Mouse (Mus musculus) kidney, embryonic 16.5 days (tissue): Measurements from ENCODE around the gene Supt6. TPM values are rescaled to one million over a fixed set of nuclear protein-coding genes. Genes with fewer than 3 reads are reported as not detected.

Experiments
- ATAC-seq: fragments of 200-750 bp; cut with Nextera tagmentation; 2 replicates; pipeline ENCODE4 v1.8.0; 2017; ENCODE audit warnings: moderate TSS enrichment; ENCODE audit not compliant: low FRiP score, low TSS enrichment
- H3K27ac ChIP-seq: fragments of 300-500 bp; sonication (generic); 2 replicates; pipeline ENCODE4 v1.5.1; 2014; ENCODE audit warnings: low read length
- H3K27me3 ChIP-seq: fragments of 300-500 bp; sonication (generic); 2 replicates; pipeline ENCODE4 v1.6.1; 2014; ENCODE audit warnings: low read length, control low read depth, mixed read lengths; ENCODE audit not compliant: insufficient read depth
- H3K36me3 ChIP-seq: fragments of 300-500 bp; sonication (generic); 2 replicates; pipeline ENCODE4 v1.6.1; 2014; ENCODE audit warnings: low read length, control low read depth, mixed read lengths; ENCODE audit not compliant: insufficient read depth
- H3K4me1 ChIP-seq: fragments of 300-500 bp; sonication (generic); 2 replicates; pipeline ENCODE4 v1.6.1; 2014; ENCODE audit warnings: low read length, control low read depth, mixed read lengths; ENCODE audit not compliant: insufficient read depth
- H3K4me2 ChIP-seq: fragments of 300-500 bp; sonication (generic); replicated peaks from 2 replicates; pipeline ENCODE4 v1.6.1; 2014; ENCODE audit warnings: low read depth, low read length
- H3K4me3 ChIP-seq: fragments of 300-500 bp; sonication (generic); 2 replicates; pipeline ENCODE4 v1.5.1; 2014; ENCODE audit warnings: mild to moderate bottlenecking, low read length
- H3K9ac ChIP-seq: fragments of 300-500 bp; sonication (generic); replicated peaks from 2 replicates; pipeline ENCODE4 v1.6.1; 2014; ENCODE audit warnings: low read length
- H3K9me3 ChIP-seq: fragments of 300-500 bp; sonication (generic); 2 replicates; pipeline ENCODE4 v1.6.1; 2016; ENCODE audit warnings: low read length, control low read depth
- WGBS: fragments of 180-500 bp; shearing (Covaris S2); extraction: QIAGEN DNeasy Blood & Tissue Kit; methylation state at CpG from one replicate; pipeline ENCODE4 v1.1.7; 2014; 5-methylcytosine and 5-hydroxymethylcytosine counted together
- polyA plus RNA-seq: library from polyadenylated mRNA; unstranded; fragments of >200 nt; fragmentation: Nextera tagmentation; extraction: Ambion mirVana; gene quantifications from 2 replicates; pipeline ENCODE4 v1.2.1, GENCODE M21; 2015

Supt6 gene
- polyA plus RNA-seq, 1 experiment from 2014 or later = 31.5 TPM

DNA sequence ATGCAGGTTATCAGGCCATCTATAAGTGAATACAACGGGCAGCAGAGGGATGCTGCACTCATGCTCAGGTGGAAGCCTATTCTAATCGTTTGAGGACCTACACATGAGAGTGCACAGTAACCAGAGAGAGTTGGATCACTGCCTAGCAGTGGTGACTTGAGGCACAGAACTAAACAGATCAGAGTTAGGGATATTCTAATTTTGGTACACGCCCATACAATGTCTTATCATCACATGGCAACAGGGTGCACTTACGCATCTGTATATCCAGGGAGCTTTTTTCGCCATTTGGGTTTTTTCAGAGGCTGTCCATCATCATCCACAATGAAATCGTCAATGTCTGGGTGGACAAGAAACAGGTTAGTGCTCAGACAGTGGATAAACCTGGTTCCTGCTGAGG, 14.3 kb downstream of the Supt6 start:
- Histone ChIP-seq H3K36me3 (peaks cover 69% of the 10 kb centered on the region), H3K27me3 (no peaks in the 10 kb centered on the region), H3K27ac (no peak overlapping the region), H3K4me3 (no peak overlapping the region), H3K9ac (no peak overlapping the region), H3K4me1 (no peaks in the 10 kb centered on the region), H3K9me3 (no peaks in the 10 kb centered on the region), H3K4me2 (no peak overlapping the region)
- ATAC-seq = no peak
- WGBS = 92% methylated on average over 6 of the region's 6 CpGs

DNA sequence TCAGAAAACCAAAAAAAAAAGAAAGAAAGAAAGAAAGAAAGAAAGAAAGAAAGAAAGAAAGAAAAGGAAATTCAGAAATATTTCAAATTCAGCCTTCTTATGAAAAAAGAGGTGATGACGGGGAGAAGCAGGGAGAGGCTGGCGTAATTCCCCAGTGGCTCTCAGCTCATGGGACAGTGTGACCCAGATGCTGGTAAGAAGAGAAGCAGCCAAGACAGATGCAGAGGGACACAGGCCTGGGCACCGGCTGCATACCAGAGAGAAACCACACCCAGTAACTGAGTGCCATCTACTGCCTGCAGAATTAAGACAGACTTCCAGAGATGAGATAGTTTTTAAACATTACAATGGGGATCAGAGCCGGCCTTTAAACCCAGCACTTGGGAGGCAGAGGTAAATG, 22.2 kb downstream of the Supt6 start:
- WGBS = 97% methylated on average over 4 of the region's 4 CpGs
- no peak overlapping the region for H3K27ac ChIP-seq
- H3K4me2 ChIP-seq = no peak overlapping the region
- no peak overlapping the region for H3K9ac ChIP-seq
- no peaks in the 10 kb centered on the region for H3K9me3 ChIP-seq
- no peaks in the 10 kb centered on the region for H3K27me3 ChIP-seq
- no peak overlapping the region for H3K4me3 ChIP-seq
- H3K4me1 ChIP-seq = no peaks in the 10 kb centered on the region
- peaks cover 90% of the 10 kb centered on the region for H3K36me3 ChIP-seq
- ATAC-seq = no peak

DNA sequence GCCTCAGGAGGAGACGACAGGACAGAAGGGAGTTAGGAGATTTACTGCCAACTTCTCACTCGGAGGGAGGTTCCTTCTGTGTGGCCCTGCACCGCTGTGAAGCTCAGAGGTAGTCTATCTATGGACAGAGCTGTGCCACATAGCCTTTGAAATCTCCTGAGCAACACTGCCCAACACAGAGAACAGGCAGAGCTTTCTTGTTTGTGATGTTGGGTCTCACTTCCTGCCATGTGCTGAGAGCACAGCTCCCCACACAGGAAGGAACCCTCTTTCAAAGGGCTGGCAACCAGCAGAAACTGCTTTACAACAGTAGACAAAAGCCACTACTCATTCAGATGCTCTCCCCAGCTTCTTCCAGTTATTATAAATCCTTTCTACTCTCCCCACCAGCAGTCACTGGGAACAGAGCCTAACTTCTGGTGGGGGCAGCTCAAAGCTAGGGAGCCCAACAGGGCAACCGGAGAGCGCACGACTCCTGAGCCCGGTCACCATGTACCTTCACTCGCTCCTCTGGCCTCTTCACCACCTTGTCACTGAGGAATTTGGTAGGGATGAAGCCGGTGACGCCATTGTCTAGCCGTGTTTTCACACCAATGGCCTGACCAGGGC, 30.0 kb downstream of the Supt6 start:
- H3K36me3 ChIP-seq = peaks cover 87% of the 10 kb centered on the region
- H3K4me1 ChIP-seq = no peaks in the 10 kb centered on the region
- H3K27me3 ChIP-seq = no peaks in the 10 kb centered on the region
- no peak overlapping the region for H3K4me2 ChIP-seq
- no peak overlapping the region for H3K9ac ChIP-seq
- H3K27ac ChIP-seq = no peak overlapping the region
- H3K9me3 ChIP-seq = no peaks in the 10 kb centered on the region
- H3K4me3 ChIP-seq = no peak overlapping the region
- no peak for ATAC-seq
- WGBS = 84% methylated on average over 11 of the region's 11 CpGs

DNA sequence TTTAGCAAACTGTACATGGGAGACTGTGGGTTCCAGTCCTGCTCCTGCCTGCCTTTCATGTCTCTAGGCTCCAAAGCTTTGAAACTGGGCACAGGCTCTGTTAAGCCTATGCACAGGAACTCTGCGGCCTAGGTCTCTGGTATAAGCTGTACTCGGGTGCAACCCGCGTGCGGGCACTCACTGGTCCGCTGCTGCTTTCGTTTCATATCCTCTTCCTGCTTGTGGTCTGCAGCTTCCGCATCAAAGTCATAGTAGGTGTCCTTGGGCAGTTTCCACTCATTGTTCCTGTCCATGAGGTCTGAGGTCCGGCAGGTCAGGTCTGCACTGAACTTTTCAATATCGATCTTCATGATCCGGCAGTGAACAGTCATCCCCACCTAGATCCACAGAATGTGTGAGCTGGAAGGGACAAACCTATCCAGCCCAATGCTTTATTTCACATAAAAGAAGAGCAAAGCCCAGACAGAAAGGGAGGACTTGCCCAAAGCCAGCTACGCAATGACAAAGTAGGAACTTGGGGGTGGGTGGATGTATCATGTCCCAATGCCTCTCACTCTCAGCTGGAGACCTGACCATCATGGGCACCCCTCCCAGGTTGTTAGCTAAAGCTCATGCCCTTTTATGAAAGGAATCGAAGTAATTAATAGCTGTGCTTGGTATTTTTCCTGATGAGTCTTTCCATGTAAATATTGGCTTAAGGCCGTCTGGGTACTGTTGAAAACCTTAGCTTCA, 32.5 kb downstream of the Supt6 start:
- no peak overlapping the region for H3K9ac ChIP-seq
- no peaks in the 10 kb centered on the region for H3K4me1 ChIP-seq
- H3K27me3 ChIP-seq = no peaks in the 10 kb centered on the region
- no peak for ATAC-seq
- no peak overlapping the region for H3K27ac ChIP-seq
- no peak overlapping the region for H3K4me3 ChIP-seq
- H3K36me3 ChIP-seq = peaks cover 88% of the 10 kb centered on the region
- no peak overlapping the region for H3K4me2 ChIP-seq
- WGBS = 91% methylated on average over 14 of the region's 14 CpGs
- no peaks in the 10 kb centered on the region for H3K9me3 ChIP-seq

DNA sequence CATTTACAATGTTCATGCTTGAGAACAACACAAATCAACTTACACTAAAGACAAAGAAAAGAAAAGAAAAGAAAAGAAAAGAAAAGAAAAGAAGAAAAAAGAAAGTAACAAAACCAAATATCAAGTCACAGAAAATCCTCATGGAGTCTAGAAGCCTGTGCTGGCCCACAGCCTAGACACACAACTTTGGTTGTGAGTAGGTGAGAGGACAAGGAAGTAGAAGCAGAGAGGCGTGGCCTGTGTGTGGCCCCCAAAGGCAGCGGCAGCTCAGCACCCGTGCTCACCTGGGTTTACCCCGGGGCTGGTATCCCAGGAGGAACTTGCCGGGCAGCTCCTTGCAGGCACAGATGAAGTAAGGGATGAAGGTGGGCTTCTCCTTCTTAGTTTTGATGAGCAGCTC, 34.3 kb downstream of the Supt6 start:
- Histone ChIP-seq H3K9ac (no peak overlapping the region), H3K27me3 (no peaks in the 10 kb centered on the region), H3K4me1 (no peaks in the 10 kb centered on the region; the same call in 1 of the 2 replicates), H3K27ac (no peak overlapping the region), H3K4me2 (no peak overlapping the region), H3K4me3 (no peak overlapping the region), H3K36me3 (peaks cover 88% of the 10 kb centered on the region), H3K9me3 (no peaks in the 10 kb centered on the region)
- WGBS = 87% methylated on average over 5 of the region's 5 CpGs
- ATAC-seq = no peak

DNA sequence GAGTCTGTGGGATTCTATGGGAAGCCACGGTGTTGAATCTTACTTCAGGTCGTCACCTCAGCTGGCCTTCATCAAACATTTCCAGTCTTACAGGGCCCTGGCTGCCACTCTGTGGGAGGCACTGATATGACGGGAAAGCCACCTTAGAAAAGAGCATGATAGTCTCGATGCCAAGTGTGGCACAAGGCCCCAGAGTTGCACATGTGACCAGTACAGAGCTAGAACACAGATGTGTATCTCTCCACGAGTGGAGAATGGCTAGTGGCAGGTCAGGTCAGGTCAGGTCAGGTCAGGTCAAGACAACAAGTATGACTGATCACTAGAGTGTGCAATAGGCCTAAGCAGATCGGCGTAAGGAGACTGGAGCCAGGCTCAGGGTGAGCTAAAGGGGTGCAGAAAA, 35.2 kb downstream of the Supt6 start:
- H3K27ac ChIP-seq = no peak overlapping the region
- no peak overlapping the region for H3K9ac ChIP-seq
- no peak overlapping the region for H3K4me2 ChIP-seq
- no peak for ATAC-seq
- 64% methylated on average over 7 of the region's 7 CpGs for WGBS
- H3K9me3 ChIP-seq = no peaks in the 10 kb centered on the region
- H3K4me1 ChIP-seq = peaks cover 8% of the 10 kb centered on the region
- H3K4me3 ChIP-seq = no peak overlapping the region
- peaks cover 82% of the 10 kb centered on the region for H3K36me3 ChIP-seq
- H3K27me3 ChIP-seq = no peaks in the 10 kb centered on the region

DNA sequence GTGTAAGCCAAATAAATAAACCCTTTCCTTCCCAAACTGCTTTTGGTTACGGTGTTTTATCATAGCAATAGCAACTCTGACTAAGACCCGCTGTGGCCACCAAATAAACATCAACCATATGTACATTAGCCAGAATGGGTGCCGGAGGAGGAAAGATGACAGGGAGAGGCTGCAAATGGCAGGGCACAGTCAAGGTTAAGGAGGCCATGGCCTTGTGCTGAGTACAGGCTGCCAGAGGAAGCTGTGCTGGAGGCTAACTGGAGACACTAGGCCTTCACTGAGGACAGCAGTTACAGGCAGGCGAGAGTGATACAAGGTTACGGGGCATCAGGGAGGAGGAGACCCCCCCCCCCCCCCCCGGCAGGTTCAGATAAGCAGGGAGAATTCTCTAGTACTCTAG, 35.9 kb downstream of the Supt6 start:
- Histone ChIP-seq H3K9ac (no peak overlapping the region), H3K27me3 (no peaks in the 10 kb centered on the region), H3K36me3 (peaks cover 80% of the 10 kb centered on the region), H3K4me3 (no peak overlapping the region), H3K9me3 (no peaks in the 10 kb centered on the region), H3K4me1 (peaks cover 12% of the 10 kb centered on the region), H3K27ac (no peak overlapping the region), H3K4me2 (no peak overlapping the region)
- 94% methylated on average over 6 of the region's 6 CpGs for WGBS
- ATAC-seq = no peak

DNA sequence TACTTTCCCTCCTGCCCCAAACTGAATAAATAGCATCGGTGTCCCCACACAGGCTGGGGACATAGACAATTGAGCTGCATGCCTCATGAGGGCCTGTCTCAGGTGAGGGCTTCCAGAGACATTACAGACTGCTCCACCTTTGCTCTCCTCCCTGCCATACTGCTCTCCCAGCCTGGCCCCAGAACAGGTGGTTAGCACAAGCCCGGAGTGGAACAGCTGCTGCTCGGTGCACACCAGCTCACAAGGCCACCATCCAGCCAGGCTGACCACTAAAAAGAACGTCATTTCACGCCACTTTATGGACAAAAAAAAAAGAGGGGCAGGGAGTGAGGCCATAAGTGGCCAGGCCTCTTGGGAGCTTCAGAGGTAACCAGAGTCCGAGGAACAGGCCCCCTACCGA, 38.6 kb downstream of the Supt6 start:
- H3K4me2 ChIP-seq = no peak overlapping the region
- no peak overlapping the region for H3K9ac ChIP-seq
- WGBS = 86% methylated on average over 7 of the region's 7 CpGs
- no peak overlapping the region for H3K27ac ChIP-seq
- H3K27me3 ChIP-seq = no peaks in the 10 kb centered on the region
- peaks cover 63% of the 10 kb centered on the region for H3K36me3 ChIP-seq
- no peaks in the 10 kb centered on the region for H3K9me3 ChIP-seq
- ATAC-seq = no peak
- no peak overlapping the region for H3K4me3 ChIP-seq
- peaks cover 12% of the 10 kb centered on the region for H3K4me1 ChIP-seq

DNA sequence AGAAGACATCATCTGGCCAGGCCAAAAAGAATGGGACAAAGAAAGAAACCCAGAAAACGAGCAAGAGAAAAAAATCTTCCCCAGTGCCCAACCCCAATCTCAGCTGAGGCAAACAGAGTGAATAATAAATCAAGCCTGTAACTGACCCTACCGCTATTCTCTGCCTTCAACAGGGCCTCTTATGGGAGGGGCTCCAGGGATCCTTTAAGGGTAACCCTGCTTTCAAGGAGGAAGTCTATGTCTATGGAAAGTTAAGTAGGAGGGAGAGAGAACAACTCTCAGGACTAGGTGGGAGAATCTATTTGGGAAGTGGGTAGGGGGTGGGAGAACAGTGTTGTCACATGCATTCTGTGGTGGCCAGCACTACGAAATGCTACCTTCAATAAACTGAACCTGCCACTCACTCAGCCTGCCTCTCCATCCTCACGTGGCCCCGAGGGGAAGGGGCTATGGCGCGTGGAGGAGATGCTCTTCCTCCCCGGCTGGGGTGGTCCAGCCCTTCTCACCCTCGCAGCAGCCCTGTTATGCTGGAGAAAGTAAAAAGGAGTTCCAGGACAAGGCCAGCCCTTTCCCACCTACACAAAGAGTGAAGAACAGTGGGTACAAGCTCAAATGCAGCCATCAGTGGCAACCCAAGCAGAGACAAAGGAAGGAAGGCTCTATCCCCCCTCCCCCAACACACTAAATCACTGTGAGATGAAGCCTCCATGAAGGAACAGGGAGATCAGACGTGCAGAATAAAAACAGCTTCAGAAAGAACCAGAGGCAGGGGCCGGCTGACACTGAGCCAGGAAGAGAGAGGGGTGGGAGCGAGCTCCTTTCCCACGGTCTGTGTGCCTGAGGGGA, 40.2 kb downstream of the Supt6 start:
- Histone ChIP-seq H3K9me3 (no peaks in the 10 kb centered on the region), H3K4me1 (peaks cover 12% of the 10 kb centered on the region), H3K9ac (no peak overlapping the region), H3K36me3 (peaks cover 49% of the 10 kb centered on the region), H3K4me3 (no peak overlapping the region), H3K4me2 (no peak overlapping the region), H3K27me3 (no peaks in the 10 kb centered on the region), H3K27ac (peak overlapping the region; percentile 31)
- peak; percentile 37; the same call in 1 of the 2 replicates for ATAC-seq
- WGBS = 25% methylated on average over 13 of the region's 13 CpGs

DNA sequence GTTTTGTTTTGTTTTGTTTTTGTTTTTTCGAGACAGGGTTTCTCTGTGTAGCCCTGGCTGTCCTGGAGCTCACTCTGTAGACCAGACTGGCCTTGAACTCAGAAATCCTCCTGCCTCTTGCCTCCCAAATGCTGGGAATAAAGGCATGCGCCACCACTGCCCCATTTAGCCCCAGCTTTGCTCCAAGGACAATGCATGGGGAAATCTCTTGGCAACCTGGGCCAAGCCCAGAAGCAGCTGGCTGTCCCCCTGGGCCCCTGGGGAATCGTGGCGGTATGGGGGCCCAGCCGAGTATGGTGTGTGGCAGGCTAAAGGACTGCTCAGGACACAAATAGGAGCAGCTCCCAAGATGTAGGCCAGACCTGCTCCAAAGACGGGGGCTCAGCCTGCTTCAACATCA, 41.5 kb downstream of the Supt6 start:
- ATAC-seq = no peak
- 95% methylated on average over 6 of the region's 6 CpGs for WGBS

More for the DNA sequence above, 41.5 kb downstream of the Supt6 start:
- H3K36me3 ChIP-seq = peaks cover 37% of the 10 kb centered on the region
- H3K4me3 ChIP-seq = no peak overlapping the region
- no peak overlapping the region for H3K9ac ChIP-seq
- no peaks in the 10 kb centered on the region for H3K9me3 ChIP-seq
- no peak overlapping the region for H3K27ac ChIP-seq
- H3K27me3 ChIP-seq = no peaks in the 10 kb centered on the region
- H3K4me2 ChIP-seq = no peak overlapping the region
- peaks cover 12% of the 10 kb centered on the region for H3K4me1 ChIP-seq
